Mouse (Mus musculus) midbrain, postnatal 0 days (tissue): ENCODE measurements around the gene Mpv17l2. TPM values are rescaled to one million over a fixed set of nuclear protein-coding genes. Genes with fewer than 3 reads are reported as not detected.

Source experiments
- ATAC-seq: fragments of 200-750 bp; cut with Nextera tagmentation; 2 replicates; pipeline ENCODE4 v1.8.0; 2017; ENCODE audit warnings: moderate number of reproducible peaks, mild to moderate bottlenecking, moderate TSS enrichment, moderate library complexity; ENCODE audit not compliant: low FRiP score
- DNase-seq: peaks from one replicate; pipeline ENCODE4 v3.0.0-alpha.2; 2015; ENCODE audit warnings: low spot score
- H3K27ac ChIP-seq: fragments of 300-500 bp; sonication (generic); 2 replicates; pipeline ENCODE4 v1.5.1; 2014; ENCODE audit warnings: low read depth, mild to moderate bottlenecking, low read length, mixed read lengths
- H3K27me3 ChIP-seq: fragments of 300-500 bp; sonication (generic); 2 replicates; pipeline ENCODE4 v1.6.1; 2014; ENCODE audit warnings: low read length, control low read depth, mixed read lengths; ENCODE audit not compliant: insufficient read depth
- H3K36me3 ChIP-seq: fragments of 300-500 bp; sonication (generic); 2 replicates; pipeline ENCODE4 v1.6.1; 2014; ENCODE audit warnings: low read length, control low read depth, mixed read lengths; ENCODE audit not compliant: insufficient read depth
- H3K4me1 ChIP-seq: fragments of 300-500 bp; sonication (generic); 2 replicates; pipeline ENCODE4 v1.6.1; 2014; ENCODE audit warnings: mild to moderate bottlenecking, control low read depth, antibody characterized with exemption, low read length, mixed read lengths; ENCODE audit not compliant: insufficient read depth
- H3K4me2 ChIP-seq: fragments of 300-500 bp; sonication (generic); 2 replicates; pipeline ENCODE4 v1.6.1; 2014; ENCODE audit warnings: low read depth, mild to moderate bottlenecking, low read length, mixed read lengths; ENCODE audit not compliant: poor library complexity, severe bottlenecking
- H3K4me3 ChIP-seq: fragments of 300-500 bp; sonication (generic); 2 replicates; pipeline ENCODE4 v1.5.1; 2014; ENCODE audit warnings: low read depth, mild to moderate bottlenecking, low read length, moderate library complexity
- H3K9ac ChIP-seq: fragments of 300-500 bp; sonication (generic); replicated peaks from 2 replicates; pipeline ENCODE4 v1.6.1; 2014; ENCODE audit warnings: mild to moderate bottlenecking, low read length, moderate library complexity, mixed read lengths; ENCODE audit not compliant: poor library complexity, severe bottlenecking
- H3K9me3 ChIP-seq: fragments of 300-500 bp; sonication (generic); 2 replicates; pipeline ENCODE4 v1.6.1; 2016; ENCODE audit warnings: low read length, control low read depth
- CTCF ChIP-seq: IDR thresholded peaks from 2 replicates; pipeline ENCODE4 v1.5.1; 2016; ENCODE audit warnings: antibody characterized with exemption, mild to moderate bottlenecking
- WGBS: fragments of 180-500 bp; shearing (Covaris S2); extraction: QIAGEN DNeasy Blood & Tissue Kit; methylation state at CpG from one replicate; pipeline ENCODE4 v1.1.7; 2014; 5-methylcytosine and 5-hydroxymethylcytosine counted together
- microRNA-seq: library from miRNA; unstranded; fragments of <30 nt; microRNA quantifications from one replicate; pipeline ENCODE4, GENCODE M21; 2016; ENCODE audit warnings: borderline number of aligned reads
- polyA plus RNA-seq: library from polyadenylated mRNA; unstranded; fragments of >200 nt; fragmentation: Nextera tagmentation; extraction: Ambion mirVana; gene quantifications from 2 replicates; pipeline ENCODE4 v1.2.1, GENCODE M21; 2015
- total RNA-seq: library from RNA; depleted of rRNA; stranded (reverse); fragments of >200 nt; gene quantifications from 2 replicates; pipeline ENCODE4 v1.2.3, GENCODE M21; 2014; rRNA removed

Mpv17l2 gene
- total and polyA plus RNA-seq, 2 experiments from 2014 or later, result 27.8 to 43.7 TPM

DNA sequence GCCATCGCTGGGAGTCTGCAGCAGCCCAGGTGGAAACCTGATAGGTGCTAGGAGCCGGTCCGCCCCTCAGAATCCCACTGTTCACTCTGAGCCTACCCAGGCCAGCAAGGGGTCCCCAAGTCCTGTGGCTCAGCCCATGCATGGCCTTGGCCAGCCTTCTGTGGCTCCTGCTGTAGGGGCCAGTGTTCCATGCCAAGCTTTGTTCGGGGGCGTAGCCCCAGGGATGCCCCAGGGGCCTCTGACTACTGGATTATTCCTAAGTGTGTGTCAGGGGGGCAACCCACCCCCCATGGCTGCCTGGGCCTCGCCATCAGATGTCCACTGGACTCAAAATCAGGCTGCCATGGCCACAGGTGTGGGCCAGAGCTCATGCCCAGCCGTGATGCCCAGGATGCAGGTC lies 46.8 kb downstream of the Mpv17l2 start:
- Histone ChIP-seq H3K4me1 (no peaks in the 10 kb centered on the region), H3K27me3 (no peaks in the 10 kb centered on the region), H3K4me3 (no peak overlapping the region), H3K36me3 (no peaks in the 10 kb centered on the region), H3K9ac (no peak overlapping the region), H3K9me3 (no peaks in the 10 kb centered on the region), H3K4me2 (no peak overlapping the region), H3K27ac (no peak overlapping the region)
- 78% methylated on average over 7 of the region's 7 CpGs for WGBS
- no peak for TF ChIP-seq CTCF
- ATAC-seq (no peak), DNase-seq (no peak)

- no peaks in the 10 kb centered on the region for H3K4me1 ChIP-seq
- no peaks in the 10 kb centered on the region for H3K27me3 ChIP-seq
- no peak for TF ChIP-seq CTCF
- ATAC-seq, result no peak
- no peak overlapping the region for H3K4me2 ChIP-seq
- no peak overlapping the region for H3K4me3 ChIP-seq
- 86% methylated on average over 11 of the region's 11 CpGs for WGBS
- no peak overlapping the region for H3K27ac ChIP-seq
- H3K9me3 ChIP-seq, result no peaks in the 10 kb centered on the region
- no peak for DNase-seq
- H3K9ac ChIP-seq, result no peak overlapping the region
- H3K36me3 ChIP-seq, result peaks cover 3% of the 10 kb centered on the region; the same call in 1 of the 2 replicates
Observed at GRCm38 (mm10) chr8:70711041-70711440, 49.7 kb downstream of the Mpv17l2 start.

DNA sequence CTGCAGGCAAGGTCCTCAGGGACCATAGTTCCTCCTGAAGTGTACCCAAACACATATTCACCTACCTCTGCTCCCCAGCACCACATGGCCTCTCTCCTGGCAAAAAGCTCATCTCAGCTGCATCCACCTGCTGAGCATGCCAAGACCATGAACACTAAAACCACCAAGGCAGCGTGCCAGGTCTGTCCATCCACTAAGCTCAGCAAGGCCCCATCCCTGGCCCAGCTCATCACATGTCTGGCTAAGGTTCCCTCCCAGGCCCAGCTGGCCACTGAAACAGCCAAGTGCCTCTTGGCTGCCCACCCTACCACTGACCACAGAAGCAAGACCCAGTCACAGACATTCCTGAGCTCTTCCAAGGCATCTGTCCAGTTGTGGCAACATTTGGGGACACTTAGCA lies 50.5 kb downstream of the Mpv17l2 start:
- no peak for TF ChIP-seq CTCF
- Histone ChIP-seq H3K36me3 (peaks cover 3% of the 10 kb centered on the region; the same call in 1 of the 2 replicates), H3K4me1 (no peaks in the 10 kb centered on the region), H3K4me2 (no peak overlapping the region), H3K9me3 (no peaks in the 10 kb centered on the region), H3K4me3 (no peak overlapping the region), H3K27me3 (no peaks in the 10 kb centered on the region), H3K27ac (no peak overlapping the region), H3K9ac (no peak overlapping the region)
- DNase-seq (no peak), ATAC-seq (no peak)
- 92% methylated on average over 1 of the region's 1 CpGs for WGBS

DNA sequence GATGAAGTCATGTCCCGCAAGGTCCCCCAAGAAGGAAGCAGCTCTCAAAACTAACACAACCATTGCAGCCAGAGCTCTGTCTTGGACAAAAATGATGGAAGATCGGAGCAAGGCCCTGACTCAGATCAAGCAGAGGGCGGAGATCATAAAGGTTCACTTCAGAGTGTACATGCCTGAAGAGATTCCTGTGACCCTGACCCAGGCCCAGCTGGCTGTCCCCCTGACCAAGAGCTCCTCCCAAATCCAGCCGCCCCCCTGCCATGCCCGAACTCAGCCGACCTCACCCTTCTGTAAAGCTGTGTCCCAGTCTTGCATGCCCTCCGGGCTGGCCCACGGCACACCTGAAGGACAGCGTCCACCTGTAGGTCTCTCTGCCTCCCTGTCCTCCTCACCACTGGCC lies 51.0 kb downstream of the Mpv17l2 start:
- Histone ChIP-seq H3K27ac (no peak overlapping the region), H3K36me3 (peaks cover 3% of the 10 kb centered on the region; the same call in 1 of the 2 replicates), H3K4me1 (no peaks in the 10 kb centered on the region), H3K9me3 (no peaks in the 10 kb centered on the region), H3K27me3 (no peaks in the 10 kb centered on the region), H3K4me2 (no peak overlapping the region), H3K4me3 (no peak overlapping the region), H3K9ac (no peak overlapping the region)
- WGBS, result 89% methylated on average over 9 of the region's 9 CpGs
- TF ChIP-seq CTCF, result no peak
- ATAC-seq (no peak), DNase-seq (no peak)

Small RNA genes lying within 50 kb of the gene (microRNA-seq; reads per million reads assigned to microRNA genes)
- gene Mir7240, result 1.0 reads per million

Other genes with a start within 250 kb of the Mpv17l2 start
- gene Fkbp8, start 233.2 kb downstream of the Mpv17l2 start, total RNA-seq, result 490 and 533 TPM in 2 replicates
- 351 and 386 TPM in 2 replicates for gene Fkbp8, start 233.2 kb downstream of the Mpv17l2 start, polyA plus RNA-seq
- 36.3 and 38.2 TPM in 2 replicates for gene Kxd1, start 233.0 kb downstream of the Mpv17l2 start, total RNA-seq
- gene Kxd1, start 233.0 kb downstream of the Mpv17l2 start, polyA plus RNA-seq, result 53.1 and 55.8 TPM in 2 replicates
- 10.2 and 14.1 TPM in 2 replicates for gene Ell, start 221.5 kb downstream of the Mpv17l2 start, total RNA-seq
- gene Ell, start 221.5 kb downstream of the Mpv17l2 start, polyA plus RNA-seq, result 12.6 and 13.2 TPM in 2 replicates
- gene Isyna1, start 166.6 kb downstream of the Mpv17l2 start, total RNA-seq, result 176 and 180 TPM in 2 replicates
- gene Isyna1, start 166.6 kb downstream of the Mpv17l2 start, polyA plus RNA-seq, result 140 and 146 TPM in 2 replicates
- gene Ssbp4, start 152.1 kb downstream of the Mpv17l2 start, total RNA-seq, result 279 and 392 TPM in 2 replicates
- gene Ssbp4, start 152.1 kb downstream of the Mpv17l2 start, polyA plus RNA-seq, result 230 and 247 TPM in 2 replicates
- gene Lrrc25, start 144.8 kb downstream of the Mpv17l2 start, total RNA-seq, result 1.8 and 2.2 TPM in 2 replicates
- gene Lrrc25, start 144.8 kb downstream of the Mpv17l2 start, polyA plus RNA-seq, result 0.74 and 1.4 TPM in 2 replicates
- gene Gdf15, start 128.5 kb downstream of the Mpv17l2 start, total RNA-seq, result 0.22 and 1.8 TPM in 2 replicates
- 0.26 and 0.32 TPM in 2 replicates for gene Gdf15, start 128.5 kb downstream of the Mpv17l2 start, polyA plus RNA-seq
- 40.2 and 60.6 TPM in 2 replicates for gene Pgpep1, start 100.6 kb downstream of the Mpv17l2 start, total RNA-seq
- gene Pgpep1, start 100.6 kb downstream of the Mpv17l2 start, polyA plus RNA-seq, result 37.6 and 50.6 TPM in 2 replicates
- gene Lsm4, start 87.7 kb downstream of the Mpv17l2 start, total RNA-seq, result 140 and 312 TPM in 2 replicates
- gene Lsm4, start 87.7 kb downstream of the Mpv17l2 start, polyA plus RNA-seq, result 157 and 169 TPM in 2 replicates
- 470 and 553 TPM in 2 replicates for gene Jund, start 62.0 kb downstream of the Mpv17l2 start, total RNA-seq
- gene Jund, start 62.0 kb downstream of the Mpv17l2 start, polyA plus RNA-seq, result 91.0 and 99.3 TPM in 2 replicates
- 0.22 TPM in 1 of 2 replicates, not detected in the other for gene Iqcn, start 57.5 kb downstream of the Mpv17l2 start, total RNA-seq
- gene Iqcn, start 57.5 kb downstream of the Mpv17l2 start, polyA plus RNA-seq, result 0.06 and 0.07 TPM in 2 replicates
- not detected in 2 replicates for gene Gm3336, start 42.4 kb downstream of the Mpv17l2 start, total RNA-seq
- not detected in 2 replicates for gene Gm3336, start 42.4 kb downstream of the Mpv17l2 start, polyA plus RNA-seq
- 0.77 and 1.5 TPM in 2 replicates for gene Pde4c, start 37.2 kb downstream of the Mpv17l2 start, total RNA-seq
- 0.21 and 0.39 TPM in 2 replicates for gene Pde4c, start 37.2 kb downstream of the Mpv17l2 start, polyA plus RNA-seq
- 649 and 670 TPM in 2 replicates for gene Rab3a, start 6.3 kb downstream of the Mpv17l2 start, total RNA-seq
- 726 and 813 TPM in 2 replicates for gene Rab3a, start 6.3 kb downstream of the Mpv17l2 start, polyA plus RNA-seq
- gene Pik3r2, start 15.8 kb upstream of the Mpv17l2 start, total RNA-seq, result 141 and 159 TPM in 2 replicates
- gene Pik3r2, start 15.8 kb upstream of the Mpv17l2 start, polyA plus RNA-seq, result 102 and 113 TPM in 2 replicates
- 33.2 and 34.1 TPM in 2 replicates for gene Mast3, start 44.1 kb upstream of the Mpv17l2 start, total RNA-seq
- gene Mast3, start 44.1 kb upstream of the Mpv17l2 start, polyA plus RNA-seq, result 20.2 and 24.0 TPM in 2 replicates
- gene Il12rb1, start 47.5 kb upstream of the Mpv17l2 start, total RNA-seq, result not detected in 2 replicates
- not detected in 2 replicates for gene Il12rb1, start 47.5 kb upstream of the Mpv17l2 start, polyA plus RNA-seq
- 13.6 TPM in 2 replicates for gene Arrdc2, start 78.8 kb upstream of the Mpv17l2 start, total RNA-seq
- 6.0 and 6.6 TPM in 2 replicates for gene Arrdc2, start 78.8 kb upstream of the Mpv17l2 start, polyA plus RNA-seq
- gene Kcnn1, start 102.3 kb upstream of the Mpv17l2 start, total RNA-seq, result 32.5 and 32.8 TPM in 2 replicates
- gene Kcnn1, start 102.3 kb upstream of the Mpv17l2 start, polyA plus RNA-seq, result 10.0 and 10.3 TPM in 2 replicates
- 44.3 and 48.6 TPM in 2 replicates for gene Ccdc124, start 113.0 kb upstream of the Mpv17l2 start, total RNA-seq
- 159 and 163 TPM in 2 replicates for gene Ccdc124, start 113.0 kb upstream of the Mpv17l2 start, polyA plus RNA-seq
- gene Slc5a5, start 131.8 kb upstream of the Mpv17l2 start, total RNA-seq, result 1.2 and 2.1 TPM in 2 replicates
- 3.7 and 4.1 TPM in 2 replicates for gene Slc5a5, start 131.8 kb upstream of the Mpv17l2 start, polyA plus RNA-seq
- gene Rpl18a, start 136.5 kb upstream of the Mpv17l2 start, total RNA-seq, result 1,447 and 1,819 TPM in 2 replicates
- 2,274 and 2,285 TPM in 2 replicates for gene Rpl18a, start 136.5 kb upstream of the Mpv17l2 start, polyA plus RNA-seq
- gene Map1s, start 145.0 kb upstream of the Mpv17l2 start, total RNA-seq, result 87.7 and 93.7 TPM in 2 replicates
- gene Map1s, start 145.0 kb upstream of the Mpv17l2 start, polyA plus RNA-seq, result 59.1 and 59.8 TPM in 2 replicates